In the genomic region with DNA sequence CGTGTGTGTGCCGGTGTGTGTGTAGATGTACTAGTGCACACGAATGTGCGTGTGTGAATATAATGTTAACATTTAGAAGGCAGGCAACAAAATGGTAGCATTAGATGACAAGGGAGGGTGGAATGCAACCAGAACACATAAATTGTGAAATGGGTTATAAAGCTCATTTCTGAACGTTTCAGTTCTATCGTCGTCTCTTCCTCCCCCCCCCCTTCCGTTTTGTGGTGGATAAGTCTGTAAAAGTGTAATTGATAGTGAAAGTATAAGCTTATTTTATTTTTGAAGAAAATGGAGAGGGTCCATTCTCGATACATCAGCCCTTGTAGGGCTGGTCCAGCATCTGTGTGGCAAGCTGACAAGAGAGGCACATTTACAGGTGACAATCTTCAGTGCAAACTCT, we compare ENCODE assay signal across 19 mouse cellular contexts. TPM values are rescaled to one million over a fixed set of nuclear protein-coding genes. Genes with fewer than 3 reads are reported as not detected.
DNase-seq lines count a peak whose midpoint lies in the region; ATAC-seq and TF ChIP-seq lines count a peak whose summit lies in the region.
"Had no signal": no experiment of that assay in that cellular context is flagged by ENCODE, and none has a peak within 500 bp of the region (broad histone marks: within the 10 kb centered on the region; RNA-seq: fewer than 3 reads in every experiment).

No protein-coding gene starts in this region.

- H3K9ac ChIP-seq in liver, postnatal 0 days (replicated peaks) = no peak overlapping the region
- H3K9ac ChIP-seq in forebrain, embryonic 14.5 days (ENCODE audit: low read length) = no peak overlapping the region
- H3K9ac ChIP-seq: embryonic facial prominence, embryonic 13.5 days; forebrain, embryonic 13.5 days; hindbrain, embryonic 12.5 days had no signal

- intact Hi-C loops in left cerebral cortex, postnatal 25 days (cut with DNase I) = no loop called here

- no peak for TF ChIP-seq POLR2A in bone marrow macrophage, adult 2 months (IDR thresholded peaks at IDR 0.05; ENCODE audit: borderline replicate concordance, low read depth, low read length)

- no peak for ATAC-seq in liver, postnatal 0 days
- ATAC-seq in forebrain, embryonic 14.5 days = no peak
- ATAC-seq: forebrain, embryonic 13.5 days; hindbrain, embryonic 16.5 days had no signal

- WGBS in liver, postnatal 0 days (ENCODE audit: insufficient replicate concordance) = 71% methylated on average over 9 of the region's 9 CpGs
- 88% methylated on average over 9 of the region's 9 CpGs for WGBS in forebrain, embryonic 14.5 days

- no peaks in the 10 kb centered on the region for H3K27me3 ChIP-seq in liver, postnatal 0 days (ENCODE audit: insufficient read depth, low read length)
- no peaks in the 10 kb centered on the region for H3K27me3 ChIP-seq in forebrain, embryonic 14.5 days (replicated peaks; ENCODE audit: control insufficient read depth, insufficient read depth, low read length)
- H3K27me3 ChIP-seq: embryonic facial prominence, embryonic 13.5 days had no signal

- TF ChIP-seq EP300 in liver, postnatal 0 days (IDR thresholded peaks at IDR 0.05; ENCODE audit: low read depth) = no peak

- no peak overlapping the region for H3K4me3 ChIP-seq in liver, postnatal 0 days (ENCODE audit: low read depth, low read length)
- H3K4me3 ChIP-seq in bone marrow macrophage, adult 2 months (ENCODE audit: insufficient read depth, low read length) = peak overlapping the region; percentile 55
- no peak overlapping the region for H3K4me3 ChIP-seq in forebrain, embryonic 14.5 days (ENCODE audit: low read depth, low read length)
- H3K4me3 ChIP-seq: embryonic facial prominence, embryonic 13.5 days; forebrain, embryonic 13.5 days; gastrocnemius, adult 2 months; hindbrain, embryonic 12.5 days had no signal

- no peaks in the 10 kb centered on the region for H3K9me3 ChIP-seq in liver, postnatal 0 days (ENCODE audit: low read length)
- no peaks in the 10 kb centered on the region for H3K9me3 ChIP-seq in forebrain, embryonic 14.5 days (replicated peaks; ENCODE audit: control insufficient read depth, low read length)
- H3K9me3 ChIP-seq: embryonic facial prominence, embryonic 13.5 days; forebrain, embryonic 13.5 days; G1E; hindbrain, embryonic 12.5 days had no signal

- no peak for TF ChIP-seq CTCF in liver, postnatal 0 days (IDR thresholded peaks at IDR 0.05; ENCODE audit: low read depth)
- TF ChIP-seq CTCF in bone marrow macrophage, adult 2 months (IDR thresholded peaks at IDR 0.05; ENCODE audit: low read depth, low read length) = no peak

- H3K27ac ChIP-seq in liver, postnatal 0 days (ENCODE audit: low read depth) = peak overlapping the region; percentile 51; the same call in 1 of the 2 replicates
- peak overlapping the region; percentile 85; the same call in 1 of the 2 replicates for H3K27ac ChIP-seq in bone marrow macrophage, adult 2 months (ENCODE audit: insufficient read depth, low read depth, low read length)
- H3K27ac ChIP-seq in forebrain, embryonic 14.5 days (ENCODE audit: low read depth, low read length) = no peak overlapping the region
- H3K27ac ChIP-seq: embryonic facial prominence, embryonic 13.5 days; forebrain, embryonic 13.5 days; gastrocnemius, adult 2 months; hindbrain, embryonic 12.5 days had no signal

- peaks cover 14% of the 10 kb centered on the region for H3K4me1 ChIP-seq in liver, postnatal 0 days (ENCODE audit: insufficient read depth)
- peaks cover 56% of the 10 kb centered on the region for H3K4me1 ChIP-seq in bone marrow macrophage, adult 2 months (ENCODE audit: control insufficient read depth, insufficient read depth, low read length)
- H3K4me1 ChIP-seq in forebrain, embryonic 14.5 days (ENCODE audit: control insufficient read depth, insufficient read depth, low read length) = no peaks in the 10 kb centered on the region
- H3K4me1 ChIP-seq: embryonic facial prominence, embryonic 13.5 days; forebrain, embryonic 13.5 days had no signal

- no peaks in the 10 kb centered on the region for H3K36me3 ChIP-seq in liver, postnatal 0 days (replicated peaks; ENCODE audit: insufficient read depth, low read length)
- H3K36me3 ChIP-seq in forebrain, embryonic 14.5 days (ENCODE audit: control insufficient read depth, insufficient read depth, low read length) = no peaks in the 10 kb centered on the region
- H3K36me3 ChIP-seq: embryonic facial prominence, embryonic 13.5 days; G1E; hindbrain, embryonic 12.5 days had no signal

- H3K4me2 ChIP-seq in liver, postnatal 0 days (ENCODE audit: low read depth, low read length) = peak overlapping the region; percentile 57
- H3K4me2 ChIP-seq in forebrain, embryonic 14.5 days (ENCODE audit: low read length) = no peak overlapping the region
- H3K4me2 ChIP-seq: embryonic facial prominence, embryonic 13.5 days; forebrain, embryonic 13.5 days; hindbrain, embryonic 12.5 days had no signal

- DNase-seq in liver, postnatal 0 days = no peak
- DNase-seq in liver = no peak
- DNase-seq in CD4-positive, CD25-positive, alpha-beta regulatory T cell, adult 2 months (ENCODE audit: low read depth, low spot score) = peak; percentile 49
- DNase-seq in forebrain, embryonic 14.5 days (ENCODE audit: low spot score) = no peak
- DNase-seq in left cerebral cortex, postnatal 25 days (ENCODE audit: low spot score in 2 of 2) = no peak
- DNase-seq in lung, postnatal 4 days = no peak
- DNase-seq: adrenal gland, postnatal 10 days; cerebellum, adult 9-11 months; gastrocnemius, adult 2 months; gastrocnemius, postnatal 25 days; heart, postnatal 10 days; heart, postnatal 4 days had no signal

RNA-seq across cellular contexts. Expression of a gene that starts 2.5 kb away (rescaled TPM):
- 5.2 and 6.5 TPM in 2 replicates for polyA plus RNA-seq in liver, postnatal 0 days (2015; fragmentation: Nextera tagmentation; extraction: Ambion mirVana)
- 70.8 and 78.5 TPM in 2 replicates for polyA plus RNA-seq in bone marrow macrophage, adult 2 months (2012; ENCODE audit: insufficient read depth, insufficient read length, missing spikeins)
- polyA plus RNA-seq in forebrain, embryonic 14.5 days (2014; fragmentation: Nextera tagmentation; extraction: Ambion mirVana) = 0.80 and 1.1 TPM in 2 replicates
- total RNA-seq in left cerebral cortex, postnatal 25 days (2021) = 1 to 10 TPM; 1.5 TPM
- polyA plus RNA-seq: C2C12 had no signal
